Mouse (Mus musculus) neural tube, embryonic 11.5 days (tissue): Measurements from ENCODE around the gene Gm21834. TPM values are rescaled to one million over a fixed set of nuclear protein-coding genes. Genes with fewer than 3 reads are reported as not detected.

ENCODE experiments used
- ATAC-seq: fragments of 200-750 bp; cut with Nextera tagmentation; 2 replicates; pipeline ENCODE4 v1.8.0; 2017; ENCODE audit warnings: moderate number of reproducible peaks, mild to moderate bottlenecking, moderate TSS enrichment, moderate library complexity; ENCODE audit not compliant: insufficient read depth, low FRiP score, low TSS enrichment
- DNase-seq: peaks from one replicate; pipeline ENCODE4 v3.0.0-alpha.2; 2015; ENCODE audit warnings: low spot score
- H3K27ac ChIP-seq: fragments of 300-500 bp; sonication (generic); 2 replicates; pipeline ENCODE4 v1.5.1; 2014; ENCODE audit warnings: low read depth, mild to moderate bottlenecking, low read length
- H3K27me3 ChIP-seq: fragments of 300-500 bp; sonication (generic); 2 replicates; pipeline ENCODE4 v1.6.1; 2014; ENCODE audit warnings: mild to moderate bottlenecking, low read length, mixed read lengths; ENCODE audit not compliant: control insufficient read depth, insufficient read depth
- H3K36me3 ChIP-seq: fragments of 300-500 bp; sonication (generic); 2 replicates; pipeline ENCODE4 v1.6.1; 2014; ENCODE audit warnings: mild to moderate bottlenecking, low read length, moderate library complexity, mixed read lengths; ENCODE audit not compliant: control insufficient read depth, insufficient read depth
- H3K4me1 ChIP-seq: fragments of 300-500 bp; sonication (generic); 2 replicates; pipeline ENCODE4 v1.6.1; 2014; ENCODE audit warnings: low read length, mixed read lengths; ENCODE audit not compliant: control insufficient read depth, insufficient read depth
- H3K4me2 ChIP-seq: fragments of 300-500 bp; sonication (generic); 2 replicates; pipeline ENCODE4 v1.6.1; 2014; ENCODE audit warnings: low read depth, mild to moderate bottlenecking, moderate library complexity
- H3K4me3 ChIP-seq: fragments of 300-500 bp; sonication (generic); 2 replicates; pipeline ENCODE4 v1.5.1; 2014; ENCODE audit warnings: low read depth, low read length
- H3K9ac ChIP-seq: fragments of 300-500 bp; sonication (generic); 2 replicates; pipeline ENCODE4 v1.6.1; 2014; ENCODE audit warnings: mild to moderate bottlenecking, low read length
- H3K9me3 ChIP-seq: fragments of 300-500 bp; sonication (generic); 2 replicates; pipeline ENCODE4 v1.6.1; 2016; ENCODE audit warnings: low read length; ENCODE audit not compliant: control insufficient read depth
- WGBS: fragments of 180-500 bp; shearing (Covaris S2); extraction: QIAGEN DNeasy Blood & Tissue Kit; methylation state at CpG from one replicate; pipeline ENCODE4 v1.1.7; 2014; 5-methylcytosine and 5-hydroxymethylcytosine counted together
- polyA plus RNA-seq: library from polyadenylated mRNA; unstranded; fragments of >200 nt; fragmentation: Nextera tagmentation; extraction: Ambion mirVana; gene quantifications from 2 replicates; pipeline ENCODE4 v1.2.1, GENCODE M21; 2014

The Gm21834 gene
- not detected in 2 replicates for polyA plus RNA-seq

DNA sequence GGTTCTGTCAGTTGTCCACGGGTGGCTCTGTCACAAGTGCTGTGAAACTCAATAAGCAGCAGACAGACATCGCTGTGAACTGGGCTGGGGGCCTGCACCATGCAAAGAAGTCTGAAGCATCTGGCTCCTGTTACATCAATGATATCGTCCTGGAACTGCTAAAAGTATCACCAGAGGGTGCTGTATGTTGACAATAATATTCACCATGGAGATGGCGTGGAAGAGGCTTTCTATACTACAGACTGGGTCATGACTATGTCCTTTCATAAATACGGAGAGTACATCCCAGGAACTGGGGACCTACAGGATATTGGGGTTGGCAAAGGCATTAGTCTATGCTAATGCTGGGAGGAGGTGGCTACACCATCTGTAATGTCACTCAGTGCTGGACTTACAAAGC is at the start of gene Gm21834:
Gene Gm21834 (minus strand): TSS at position 101 of the 400 bp plus-strand sequence.
- H3K36me3 ChIP-seq: no peaks in the 10 kb centered on the region
- H3K4me3 ChIP-seq: no peak within 1 kb of the TSS
- 84% methylated on average over 5 of the region's 5 CpGs for WGBS
- no peak within 1 kb of the TSS for H3K4me2 ChIP-seq
- no peaks in the 10 kb centered on the region for H3K4me1 ChIP-seq
- DNase-seq (no peak), ATAC-seq (no peak)
- H3K9ac ChIP-seq: no peak within 1 kb of the TSS
- no peak within 1 kb of the TSS for H3K27ac ChIP-seq
- H3K27me3 ChIP-seq: no peaks in the 10 kb centered on the region
- H3K9me3 ChIP-seq: no peaks in the 10 kb centered on the region

DNA sequence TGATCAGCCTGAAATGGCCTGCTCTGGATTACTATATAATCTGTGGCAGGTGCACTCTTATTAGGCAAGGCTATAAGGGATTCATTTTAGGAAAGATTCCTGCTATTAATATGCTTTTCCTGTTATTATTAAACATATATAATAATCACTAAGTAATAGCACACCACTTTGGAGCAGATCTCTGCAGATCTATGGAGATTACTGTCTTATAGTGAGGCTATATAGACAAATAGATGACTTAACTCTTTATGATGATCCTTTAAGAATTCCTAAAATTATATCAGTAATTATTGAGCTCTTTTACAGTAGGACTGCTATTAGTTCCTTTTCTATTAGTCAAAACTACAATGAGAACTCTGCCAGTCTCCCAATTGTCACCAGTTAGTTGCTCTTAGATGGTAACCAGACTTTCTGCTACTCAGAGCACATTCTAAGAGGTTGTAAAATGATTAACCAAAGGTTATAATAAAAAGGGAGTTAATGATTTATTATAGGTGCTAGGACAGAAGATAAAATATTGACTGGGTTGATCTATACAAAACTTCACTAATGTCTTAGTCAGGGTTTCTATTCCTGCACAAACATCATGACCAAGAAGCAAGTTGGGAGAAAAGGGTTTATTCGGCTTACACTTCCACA is 46.3 kb upstream of the Gm21834 start:
- H3K4me3 ChIP-seq: no peak overlapping the region

GRCm38 (mm10) chr17:57770904-57771303 is 28.9 kb upstream of the Gm21834 start:
- no peak for ATAC-seq
- H3K36me3 ChIP-seq: no peaks in the 10 kb centered on the region
- H3K4me2 ChIP-seq: no peak overlapping the region

More for the DNA sequence above, 46.3 kb upstream of the Gm21834 start:
- H3K9me3 ChIP-seq: no peaks in the 10 kb centered on the region
- H3K9ac ChIP-seq: no peak overlapping the region
- H3K4me1 ChIP-seq: no peaks in the 10 kb centered on the region
- no peak for ATAC-seq
- no peak overlapping the region for H3K27ac ChIP-seq
- 83% methylated on average over 1 of the region's 1 CpGs for WGBS
- H3K27me3 ChIP-seq: no peaks in the 10 kb centered on the region
- H3K36me3 ChIP-seq: no peaks in the 10 kb centered on the region
- DNase-seq: no peak
- no peak overlapping the region for H3K4me2 ChIP-seq

GRCm38 (mm10) chr17:57768622-57769610 is 26.9 kb upstream of the Gm21834 start, which contains the start of gene Cntnap5c:
Gene Cntnap5c, plus strand, starts transcription at chr17:57769570.
- no peaks in the 10 kb centered on the region for H3K36me3 ChIP-seq
- no peaks in the 10 kb centered on the region for H3K27me3 ChIP-seq
- peak within 1 kb of the TSS; percentile 31 for H3K4me2 ChIP-seq
- no peak within 1 kb of the TSS for H3K27ac ChIP-seq
- ATAC-seq (peak; percentile 87), DNase-seq (peak; percentile 78)
- H3K9ac ChIP-seq: no peak within 1 kb of the TSS
- H3K4me1 ChIP-seq: no peaks in the 10 kb centered on the region
- H3K9me3 ChIP-seq: no peaks in the 10 kb centered on the region
- 17% methylated on average over 26 of the region's 26 CpGs for WGBS
- no peak within 1 kb of the TSS for H3K4me3 ChIP-seq

More at GRCm38 (mm10) chr17:57770904-57771303, 28.9 kb upstream of the Gm21834 start:
- H3K4me1 ChIP-seq: no peaks in the 10 kb centered on the region
- 22% methylated on average over 4 of the region's 4 CpGs for WGBS
- no peak overlapping the region for H3K4me3 ChIP-seq
- no peak overlapping the region for H3K27ac ChIP-seq
- no peaks in the 10 kb centered on the region for H3K27me3 ChIP-seq
- no peak for DNase-seq
- no peak overlapping the region for H3K9ac ChIP-seq
- no peaks in the 10 kb centered on the region for H3K9me3 ChIP-seq

- no peaks in the 10 kb centered on the region for H3K36me3 ChIP-seq
- ATAC-seq: no peak
- no peak overlapping the region for H3K4me3 ChIP-seq
- H3K9ac ChIP-seq: no peak overlapping the region
- no peaks in the 10 kb centered on the region for H3K4me1 ChIP-seq
- no peaks in the 10 kb centered on the region for H3K27me3 ChIP-seq
- H3K4me2 ChIP-seq: no peak overlapping the region
- no peak for DNase-seq
- no peak overlapping the region for H3K27ac ChIP-seq
- no peaks in the 10 kb centered on the region for H3K9me3 ChIP-seq
Observed at GRCm38 (mm10) chr17:57767306-57767705, 25.3 kb upstream of the Gm21834 start.

DNA sequence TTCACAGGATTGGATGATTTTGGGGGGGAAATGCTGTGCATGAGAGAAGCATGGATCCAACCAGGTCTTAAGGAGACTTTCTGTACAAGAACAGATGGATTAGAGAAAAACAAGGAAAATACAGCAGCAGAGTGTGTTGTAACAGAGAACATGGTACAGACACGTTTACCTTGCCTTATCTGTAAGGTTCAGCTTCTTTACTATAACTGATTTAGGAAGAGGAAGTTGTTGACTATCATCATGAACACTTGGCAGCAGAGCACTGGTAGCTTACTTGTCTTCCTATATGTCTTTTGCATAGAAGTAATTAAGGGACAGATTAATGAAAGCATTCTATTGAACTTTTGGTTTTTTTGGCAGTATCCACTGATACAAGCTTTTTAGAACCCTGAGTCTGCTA is 16.0 kb upstream of the Gm21834 start:
- H3K4me3 ChIP-seq: no peak overlapping the region
- ATAC-seq (no peak), DNase-seq (no peak)
- no peaks in the 10 kb centered on the region for H3K9me3 ChIP-seq
- no peak overlapping the region for H3K4me2 ChIP-seq
- H3K9ac ChIP-seq: no peak overlapping the region
- H3K27me3 ChIP-seq: no peaks in the 10 kb centered on the region
- no peaks in the 10 kb centered on the region for H3K4me1 ChIP-seq
- H3K27ac ChIP-seq: no peak overlapping the region
- WGBS: 65% methylated on average over 1 of the region's 1 CpGs
- no peaks in the 10 kb centered on the region for H3K36me3 ChIP-seq

DNA sequence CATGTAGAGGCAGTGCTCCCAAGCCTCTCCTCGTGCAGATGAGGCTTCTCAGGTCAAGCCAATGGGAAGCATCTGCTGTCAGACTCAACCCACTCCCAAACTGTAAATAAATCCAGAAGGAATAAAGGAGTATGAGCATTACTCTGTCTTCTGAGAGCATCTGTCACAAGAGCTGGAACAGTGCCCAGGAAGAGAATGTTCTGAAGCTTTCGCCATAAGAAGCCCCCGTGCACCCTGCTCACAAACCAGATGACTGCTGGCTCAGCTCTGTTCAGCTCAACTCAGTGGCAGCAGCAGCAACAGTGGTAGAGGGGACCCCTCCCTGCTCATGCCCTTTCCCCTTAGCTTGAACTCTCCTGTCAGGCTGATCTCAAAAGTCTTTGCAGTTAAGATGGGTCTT is 47.2 kb downstream of the Gm21834 start:
- Histone ChIP-seq H3K27ac (no peak overlapping the region), H3K4me2 (no peak overlapping the region)
- 82% methylated on average over 3 of the region's 3 CpGs for WGBS

More for the DNA sequence above, 47.2 kb downstream of the Gm21834 start:
- no peak overlapping the region for H3K4me3 ChIP-seq
- ATAC-seq (no peak), DNase-seq (no peak)
- no peaks in the 10 kb centered on the region for H3K9me3 ChIP-seq
- no peaks in the 10 kb centered on the region for H3K36me3 ChIP-seq
- H3K4me1 ChIP-seq: no peaks in the 10 kb centered on the region
- H3K27me3 ChIP-seq: no peaks in the 10 kb centered on the region
- H3K9ac ChIP-seq: no peak overlapping the region
